In the genomic region with DNA sequence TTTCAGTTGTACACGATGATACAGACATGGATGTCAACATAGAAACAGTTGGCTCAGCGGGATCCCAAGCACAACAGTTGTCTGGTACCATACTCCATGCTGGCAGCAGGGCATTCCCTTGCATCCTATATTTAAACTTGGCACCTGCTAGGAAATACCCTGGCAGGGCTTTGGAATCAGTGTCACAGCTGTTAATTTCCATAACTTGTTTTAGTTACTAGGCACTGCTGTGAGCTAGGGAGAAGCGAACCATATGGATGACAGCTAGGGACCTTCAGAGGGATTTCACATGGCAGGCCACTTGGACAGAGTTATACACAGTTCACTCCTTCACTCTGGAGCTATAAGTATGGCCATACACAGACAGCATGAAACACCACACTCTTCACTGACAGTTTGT, we compare ENCODE assay signal across 10 mouse cellular contexts.
DNase-seq lines count a peak whose midpoint lies in the region; ATAC-seq and TF ChIP-seq lines count a peak whose summit lies in the region.
"Had no signal": no experiment of that assay in that cellular context is flagged by ENCODE, and none has a peak within 500 bp of the region (broad histone marks: within the 10 kb centered on the region; RNA-seq: fewer than 3 reads in every experiment).

No protein-coding gene starts in this region.

- H3K4me3 ChIP-seq in kidney, postnatal 0 days (replicated peaks; ENCODE audit: low read depth, low read length) = no peak overlapping the region
- H3K4me3 ChIP-seq in kidney, embryonic 16.5 days (ENCODE audit: low read length) = no peak overlapping the region
- H3K4me3 ChIP-seq in limb, embryonic 15.5 days = no peak overlapping the region
- H3K4me3 ChIP-seq: left cerebral cortex, adult 2 months; megakaryocyte, embryonic 14.5 days had no signal

- no peaks in the 10 kb centered on the region for H3K9me3 ChIP-seq in kidney, postnatal 0 days (replicated peaks; ENCODE audit: low read length)
- no peaks in the 10 kb centered on the region for H3K9me3 ChIP-seq in kidney, embryonic 16.5 days (ENCODE audit: low read length)
- H3K9me3 ChIP-seq in limb, embryonic 15.5 days = no peaks in the 10 kb centered on the region
- H3K9me3 ChIP-seq: megakaryocyte, embryonic 14.5 days had no signal

- H3K27me3 ChIP-seq in kidney, postnatal 0 days (ENCODE audit: insufficient read depth, low read length) = no peaks in the 10 kb centered on the region
- H3K27me3 ChIP-seq in kidney, embryonic 16.5 days (ENCODE audit: insufficient read depth, low read length) = no peaks in the 10 kb centered on the region
- no peaks in the 10 kb centered on the region for H3K27me3 ChIP-seq in limb, embryonic 15.5 days
- H3K27me3 ChIP-seq: megakaryocyte, embryonic 14.5 days had no signal

- WGBS in kidney, postnatal 0 days = 90% methylated on average over 3 of the region's 3 CpGs
- WGBS in kidney, embryonic 16.5 days = 81% methylated on average over 3 of the region's 3 CpGs
- WGBS in limb, embryonic 15.5 days = 78% methylated on average over 3 of the region's 3 CpGs

- ATAC-seq in kidney, postnatal 0 days (replicated peaks; ENCODE audit: low FRiP score, low read depth) = 0 out of 2 replicates have a peak, but pooled peaks have one; percentile 21
- no peak for ATAC-seq in kidney, embryonic 16.5 days (ENCODE audit: low FRiP score, low TSS enrichment)
- ATAC-seq in limb, embryonic 15.5 days (ENCODE audit: insufficient number of reproducible peaks, low FRiP score, low TSS enrichment, low read depth) = peak; percentile 81; the same call in 1 of the 2 replicates

- TF ChIP-seq CTCF in kidney, postnatal 0 days (IDR thresholded peaks at IDR 0.05; ENCODE audit: low read depth) = no peak

- DNase-seq in kidney, postnatal 0 days (ENCODE audit: low spot score) = peak; percentile 37
- DNase-seq in cerebellum, postnatal 10 days = peak; percentile 63 to 78
- peak; percentile 34 to 63 for DNase-seq in frontal cortex, postnatal 10 days (ENCODE audit: low spot score in 2 of 2)
- DNase-seq in embryo, embryonic 11 days = no peak
- DNase-seq in testis, postnatal 14 days (ENCODE audit: low spot score) = no peak
- no peak for DNase-seq in kidney, postnatal 4 days

- H3K4me1 ChIP-seq in kidney, postnatal 0 days (replicated peaks; ENCODE audit: insufficient read depth, low read length) = no peaks in the 10 kb centered on the region
- no peaks in the 10 kb centered on the region for H3K4me1 ChIP-seq in kidney, embryonic 16.5 days (ENCODE audit: insufficient read depth, low read length)
- no peaks in the 10 kb centered on the region for H3K4me1 ChIP-seq in limb, embryonic 15.5 days

- H3K36me3 ChIP-seq in kidney, postnatal 0 days (ENCODE audit: insufficient read depth, low read length) = no peaks in the 10 kb centered on the region
- H3K36me3 ChIP-seq in kidney, embryonic 16.5 days (ENCODE audit: insufficient read depth, low read length) = no peaks in the 10 kb centered on the region
- no peaks in the 10 kb centered on the region for H3K36me3 ChIP-seq in limb, embryonic 15.5 days

- no peak overlapping the region for H3K4me2 ChIP-seq in kidney, postnatal 0 days (ENCODE audit: low read length)
- H3K4me2 ChIP-seq in kidney, embryonic 16.5 days (replicated peaks; ENCODE audit: low read depth, low read length) = no peak overlapping the region
- H3K4me2 ChIP-seq in limb, embryonic 15.5 days = no peak overlapping the region

- no peak overlapping the region for H3K9ac ChIP-seq in kidney, postnatal 0 days (ENCODE audit: low read depth, low read length)
- H3K9ac ChIP-seq in kidney, embryonic 16.5 days (replicated peaks; ENCODE audit: low read length) = no peak overlapping the region
- H3K9ac ChIP-seq in limb, embryonic 15.5 days = no peak overlapping the region

- H3K27ac ChIP-seq in kidney, postnatal 0 days = no peak overlapping the region
- no peak overlapping the region for H3K27ac ChIP-seq in kidney, embryonic 16.5 days (ENCODE audit: low read length)
- H3K27ac ChIP-seq in limb, embryonic 15.5 days = no peak overlapping the region
- H3K27ac ChIP-seq: left cerebral cortex, adult 2 months had no signal

Comparison
In these comparisons a context has a peak if more than half of its experiments do, and no peak if none do; other contexts are left out.
1. DNase-seq: peak in kidney, postnatal 0 days (single experiment), cerebellum, postnatal 10 days (2 of 2) and frontal cortex, postnatal 10 days (2 of 2); none in embryo, embryonic 11 days (single experiment), testis, postnatal 14 days (single experiment) and kidney, postnatal 4 days (0 of 2).